Mouse (Mus musculus): ENCODE data around the gene Chrm4. TPM values are rescaled to one million over a fixed set of nuclear protein-coding genes. Genes with fewer than 3 reads are reported as not detected.

The Chrm4 gene
- 0.29 TPM in 1 of 3 replicates, not detected in the others for total RNA-seq (2017)

DNA sequence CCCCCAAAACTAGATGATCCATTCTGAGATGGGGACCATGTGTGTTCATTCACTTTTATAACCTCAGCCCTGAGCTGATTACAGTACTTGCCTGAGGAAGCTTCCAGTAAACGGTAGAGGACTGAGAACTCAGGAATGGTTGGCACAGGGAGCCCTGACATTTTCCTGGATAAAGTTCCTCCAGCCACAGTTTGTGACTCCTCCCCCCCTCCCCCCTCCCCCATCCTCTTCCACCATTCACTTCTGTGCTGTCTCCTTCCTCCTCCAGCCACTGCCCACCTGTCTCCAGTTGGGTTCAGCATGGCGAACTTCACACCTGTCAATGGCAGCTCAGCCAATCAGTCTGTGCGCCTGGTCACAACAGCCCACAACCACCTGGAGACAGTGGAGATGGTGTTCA lies at the start of gene Chrm4:
Chrm4 (plus strand) TSS at position 301 of the 400 bp plus-strand sequence.
- ATAC-seq (replicated peaks; ENCODE audit: insufficient number of reproducible peaks, low FRiP score, low TSS enrichment, poor library complexity, severe bottlenecking), result no peak

DNA sequence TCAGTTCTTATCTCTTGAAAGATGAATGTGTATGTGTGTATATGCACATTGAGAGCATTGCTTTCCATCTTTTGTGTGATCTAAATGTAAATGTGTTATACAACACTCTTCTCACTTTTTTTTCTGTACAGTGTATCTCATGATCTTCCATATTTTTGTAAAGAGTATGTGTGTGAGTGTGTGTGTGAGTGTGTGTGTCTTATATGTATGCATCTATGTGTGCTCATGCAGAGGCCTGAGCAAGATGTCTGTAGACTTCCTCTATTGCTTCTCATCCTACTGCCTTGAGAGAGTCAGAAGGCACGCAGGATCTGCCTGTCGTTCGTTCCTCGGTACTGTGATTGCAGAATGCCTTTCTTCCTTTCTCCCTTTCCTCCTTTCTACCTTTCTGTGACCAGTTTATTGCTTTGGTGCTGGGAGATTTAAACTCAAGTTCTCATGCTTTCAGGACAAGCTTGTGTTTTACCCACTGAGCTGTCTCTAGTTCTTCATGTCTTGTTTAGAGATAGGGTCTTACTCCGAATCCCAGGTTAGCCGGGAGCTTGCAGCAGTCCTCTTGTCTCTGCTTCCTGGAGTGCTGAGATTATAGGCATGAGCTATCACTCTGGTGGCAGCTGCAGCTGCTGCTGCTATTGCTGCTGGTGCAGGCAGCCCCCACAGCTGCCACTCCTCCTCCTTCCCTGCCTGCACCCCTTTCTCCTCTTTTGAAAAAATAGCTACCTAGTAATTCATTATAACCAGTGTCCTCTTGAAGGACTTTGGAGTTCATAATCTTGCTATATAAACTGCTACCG lies 48.5 kb upstream of the Chrm4 start:
- ATAC-seq (replicated peaks; ENCODE audit: insufficient number of reproducible peaks, low FRiP score, low TSS enrichment, poor library complexity, severe bottlenecking), result no peak

GRCm38 (mm10) chr2:91883961-91884360 lies 43.1 kb upstream of the Chrm4 start:
- no peak for ATAC-seq (replicated peaks; ENCODE audit: insufficient number of reproducible peaks, low FRiP score, low TSS enrichment, poor library complexity, severe bottlenecking)

DNA sequence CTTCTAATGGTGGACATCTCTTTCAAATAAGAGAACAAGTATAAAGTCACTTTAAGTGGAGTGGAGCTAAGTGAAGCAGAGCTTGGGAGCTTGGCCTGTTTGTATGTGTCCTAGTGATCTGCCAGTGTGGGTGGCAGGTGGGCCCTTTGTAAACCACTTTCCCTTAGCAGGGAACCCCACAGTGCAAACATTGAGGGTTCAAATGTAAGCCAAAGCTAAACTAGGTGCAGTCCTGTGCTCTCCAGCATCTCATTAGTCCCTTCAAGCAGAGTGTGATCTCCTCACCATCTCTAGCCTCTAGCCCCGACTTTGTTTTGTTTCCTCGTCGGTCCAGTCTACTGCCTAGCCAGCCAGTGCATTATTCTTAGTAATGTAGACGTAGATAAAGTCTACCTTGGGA lies 42.4 kb upstream of the Chrm4 start:
- no peak for ATAC-seq (replicated peaks; ENCODE audit: insufficient number of reproducible peaks, low FRiP score, low TSS enrichment, poor library complexity, severe bottlenecking)

- no peak for ATAC-seq (replicated peaks; ENCODE audit: insufficient number of reproducible peaks, low FRiP score, low TSS enrichment, poor library complexity, severe bottlenecking)
These were observed 32.3 kb upstream of the Chrm4 start for GRCm38 (mm10) chr2:91894716-91895115.

- no peak for ATAC-seq (replicated peaks; ENCODE audit: insufficient number of reproducible peaks, low FRiP score, low TSS enrichment, poor library complexity, severe bottlenecking)
These were observed 31.6 kb upstream of the Chrm4 start for GRCm38 (mm10) chr2:91895401-91895800.

GRCm38 (mm10) chr2:91897968-91898367 lies 29.1 kb upstream of the Chrm4 start:
- no peak for ATAC-seq (replicated peaks; ENCODE audit: insufficient number of reproducible peaks, low FRiP score, low TSS enrichment, poor library complexity, severe bottlenecking)

DNA sequence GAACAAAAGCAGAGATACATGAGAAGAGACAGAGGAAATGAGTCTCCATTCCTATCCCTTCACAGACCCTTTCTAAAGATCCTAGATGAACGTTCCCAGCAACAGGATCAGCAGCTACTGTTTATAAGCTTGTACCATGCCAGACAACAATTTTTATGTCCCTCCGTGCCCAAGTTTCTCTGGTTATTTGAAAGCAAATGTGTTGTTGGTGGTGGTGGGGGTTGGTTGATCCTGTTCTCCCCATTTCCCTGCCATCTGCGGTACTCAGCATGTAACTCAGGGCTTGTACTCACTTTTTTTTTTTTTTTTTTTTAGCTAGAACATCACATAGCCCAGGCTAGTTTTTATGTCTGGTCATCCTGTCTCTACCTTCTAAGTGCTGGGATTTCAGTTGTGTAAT lies 27.9 kb upstream of the Chrm4 start:
- ATAC-seq (replicated peaks; ENCODE audit: insufficient number of reproducible peaks, low FRiP score, low TSS enrichment, poor library complexity, severe bottlenecking), result no peak

- ATAC-seq (replicated peaks; ENCODE audit: insufficient number of reproducible peaks, low FRiP score, low TSS enrichment, poor library complexity, severe bottlenecking), result no peak
These were observed 26.6 kb upstream of the Chrm4 start for GRCm38 (mm10) chr2:91900431-91900830.

- ATAC-seq (replicated peaks; ENCODE audit: insufficient number of reproducible peaks, low FRiP score, low TSS enrichment, poor library complexity, severe bottlenecking), result no peak
These were observed 24.7 kb upstream of the Chrm4 start for GRCm38 (mm10) chr2:91902336-91902735.

GRCm38 (mm10) chr2:91903171-91903925 lies 23.7 kb upstream of the Chrm4 start:
- ATAC-seq (replicated peaks; ENCODE audit: insufficient number of reproducible peaks, low FRiP score, low TSS enrichment, poor library complexity, severe bottlenecking), result no peak

DNA sequence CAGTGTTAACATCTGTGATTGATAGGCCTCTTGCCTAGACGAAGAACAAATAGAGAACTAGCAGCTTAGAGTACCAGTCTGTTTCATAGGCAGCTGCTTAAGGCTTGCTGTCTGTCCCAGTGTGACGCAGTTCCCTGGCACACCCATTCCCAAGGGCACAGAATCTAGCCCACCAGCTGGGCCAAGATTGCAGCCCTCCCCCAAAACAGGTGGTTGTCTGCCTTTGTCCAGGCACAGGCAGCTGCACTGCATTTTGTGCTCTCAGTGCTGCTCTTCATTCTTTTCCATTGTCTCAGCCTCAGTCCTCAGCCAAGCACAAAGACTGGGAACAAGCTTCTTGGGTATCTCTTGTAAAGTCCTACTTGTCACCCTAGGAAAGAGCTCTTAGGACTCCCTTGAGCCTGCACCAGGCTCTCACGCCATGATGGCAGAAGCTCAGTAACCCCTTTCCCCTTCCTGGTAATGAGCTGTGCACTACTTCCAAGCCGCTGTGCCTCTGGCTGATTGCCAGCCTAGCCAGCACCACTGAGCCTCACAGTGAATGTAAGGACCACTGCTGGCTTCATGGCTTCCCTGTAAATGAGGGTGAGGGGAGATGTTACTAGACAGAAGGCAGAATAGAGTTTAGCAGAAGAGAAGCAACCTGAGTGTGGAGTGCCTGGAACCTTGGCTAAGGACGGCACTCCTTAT lies 22.3 kb upstream of the Chrm4 start:
- no peak for ATAC-seq (replicated peaks; ENCODE audit: insufficient number of reproducible peaks, low FRiP score, low TSS enrichment, poor library complexity, severe bottlenecking)

- ATAC-seq (replicated peaks; ENCODE audit: insufficient number of reproducible peaks, low FRiP score, low TSS enrichment, poor library complexity, severe bottlenecking), result no peak
These were observed 20.9 kb upstream of the Chrm4 start for GRCm38 (mm10) chr2:91906141-91906540.

GRCm38 (mm10) chr2:91912616-91913015 lies 14.4 kb upstream of the Chrm4 start:
- ATAC-seq (replicated peaks; ENCODE audit: insufficient number of reproducible peaks, low FRiP score, low TSS enrichment, poor library complexity, severe bottlenecking), result no peak

DNA sequence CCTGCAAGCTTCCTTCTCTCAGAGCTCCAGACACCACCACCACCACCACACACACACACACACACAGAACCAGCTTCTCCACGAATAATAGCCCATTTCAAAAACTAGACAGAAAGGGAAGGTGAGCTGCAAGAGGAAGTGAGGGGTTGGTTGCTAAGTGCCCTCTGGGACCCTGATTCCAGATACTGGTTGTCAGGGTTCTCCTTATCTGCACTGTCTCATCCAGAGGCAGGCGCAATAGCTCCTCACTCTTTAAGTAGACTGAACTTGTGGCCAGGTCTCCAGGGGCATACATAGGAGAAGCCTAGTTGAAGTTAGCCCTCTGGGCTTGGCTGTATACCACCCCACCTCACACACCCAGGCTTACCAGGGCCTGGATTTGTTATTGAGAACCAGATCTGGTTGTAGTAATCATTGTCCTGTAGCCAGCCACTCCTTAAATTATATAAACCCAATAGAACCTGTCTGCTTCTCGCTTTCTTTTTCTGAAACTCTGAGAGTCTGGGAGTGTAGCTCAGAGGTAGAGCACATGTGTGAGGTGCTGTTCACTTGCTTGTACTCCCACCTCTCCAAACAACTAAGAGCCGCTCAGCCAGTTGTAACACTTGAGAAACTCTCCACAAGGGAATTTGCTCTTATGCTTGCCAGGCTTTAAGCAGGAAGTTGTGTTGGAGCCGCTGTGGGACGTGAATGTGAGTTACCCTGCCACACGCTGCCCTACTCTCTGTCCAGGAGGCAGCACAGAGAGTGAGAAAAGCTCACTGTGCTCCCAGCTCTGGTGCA lies 13.5 kb upstream of the Chrm4 start:
- ATAC-seq (replicated peaks; ENCODE audit: insufficient number of reproducible peaks, low FRiP score, low TSS enrichment, poor library complexity, severe bottlenecking), result no peak

GRCm38 (mm10) chr2:91916346-91916977 lies 10.6 kb upstream of the Chrm4 start:
- ATAC-seq (replicated peaks; ENCODE audit: insufficient number of reproducible peaks, low FRiP score, low TSS enrichment, poor library complexity, severe bottlenecking), result no peak

DNA sequence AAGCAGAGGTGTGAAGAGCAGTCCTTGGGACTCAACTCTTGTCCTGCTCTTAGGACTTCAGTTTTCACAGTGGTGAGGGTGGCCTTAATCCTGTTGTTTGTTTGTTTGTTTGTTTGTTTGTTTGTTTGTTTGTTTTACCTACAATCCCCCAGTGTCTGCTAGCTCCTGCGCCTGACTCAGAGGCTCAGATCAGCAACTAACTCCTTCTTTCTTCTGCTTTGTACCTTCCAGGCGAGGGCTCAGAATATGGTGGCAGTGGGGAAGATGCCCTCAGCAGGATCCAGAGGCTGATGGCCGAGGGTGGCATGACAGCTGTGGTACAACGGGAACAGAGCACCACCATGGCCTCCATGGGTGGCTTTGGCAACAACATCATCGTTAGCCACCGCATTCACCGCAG lies 10.0 kb upstream of the Chrm4 start:
- no peak for ATAC-seq (replicated peaks; ENCODE audit: insufficient number of reproducible peaks, low FRiP score, low TSS enrichment, poor library complexity, severe bottlenecking)

DNA sequence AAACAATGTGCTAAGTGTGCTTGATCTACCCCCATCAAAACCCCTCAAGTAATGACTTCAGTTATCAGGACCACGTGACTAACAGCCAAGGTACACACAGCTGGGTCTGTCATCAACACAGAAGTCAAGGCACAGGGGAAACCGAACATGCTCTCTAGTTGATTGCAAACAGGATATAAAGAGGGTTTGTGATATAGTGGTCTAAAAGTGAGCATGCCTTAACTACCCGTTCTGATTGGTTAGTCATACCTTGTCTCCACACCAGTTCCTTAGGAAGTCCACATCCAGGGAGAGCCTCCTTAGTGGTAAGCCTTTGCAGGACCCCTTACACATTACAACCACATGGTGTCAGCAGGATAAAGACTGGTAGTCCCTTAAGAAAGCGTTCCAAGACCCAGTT lies 6.9 kb upstream of the Chrm4 start:
- ATAC-seq (replicated peaks; ENCODE audit: insufficient number of reproducible peaks, low FRiP score, low TSS enrichment, poor library complexity, severe bottlenecking), result no peak

All from monocyte, adult 5-6 weeks (primary cell).